Mouse (Mus musculus) cortical plate, adult 2 months (tissue): ENCODE data around the gene Uqcc3.
A peak's percentile ranks its signal among the peaks of the same experiment; 100 is the strongest.

Experiments used
- CTCF ChIP-seq: fragments of 200-500 bp; IDR thresholded peaks from 2 replicates; pipeline ENCODE4 v1.5.1; 2011; ENCODE audit warnings: mild to moderate bottlenecking, control low read depth, low read length; ENCODE audit not compliant: insufficient read depth; ENCODE audit errors: extremely low read depth
- POLR2A ChIP-seq: fragments of 200-500 bp; IDR thresholded peaks from 2 replicates; pipeline ENCODE4 v1.6.1; 2011; ENCODE audit warnings: mild to moderate bottlenecking, low read length, control low read depth; ENCODE audit not compliant: insufficient read depth; ENCODE audit errors: extremely low read depth

DNA sequence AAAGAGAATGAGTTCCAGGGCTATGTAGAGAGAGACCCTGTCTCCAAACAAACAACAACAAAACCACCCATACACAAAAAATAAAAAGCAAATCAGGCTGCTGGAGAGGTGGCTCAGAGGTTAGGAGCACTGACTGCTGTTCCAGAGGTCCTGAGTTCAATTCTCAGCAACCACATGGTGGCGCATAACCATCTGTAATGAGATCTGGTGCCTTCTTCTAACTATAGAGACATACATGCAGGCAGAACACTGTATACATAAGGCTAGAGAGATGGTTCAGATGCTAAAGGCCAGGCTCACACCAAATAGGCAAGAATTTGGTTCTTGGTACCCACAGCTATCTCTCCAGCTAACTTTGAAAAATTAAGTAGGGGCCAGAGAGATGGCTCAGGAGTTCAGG is 21.7 kb downstream of the Uqcc3 start:
- TF ChIP-seq POLR2A (no peak), CTCF (0 out of 2 replicates have a peak, but pooled peaks have one; percentile 15)
